Mouse (Mus musculus) heart, embryonic 16.5 days (tissue): ENCODE results near the gene Tifa. TPM values are rescaled to one million over a fixed set of nuclear protein-coding genes. Genes with fewer than 3 reads are reported as not detected.
"Not testable (repeated sequence)": the region's sequence is repeated elsewhere in the genome, so short reads cannot be mapped to it uniquely, and the experiment has no call there.

Experiments
- ATAC-seq: fragments of 200-750 bp; cut with Nextera tagmentation; replicated peaks from 2 replicates; pipeline ENCODE4 v1.8.0; 2017; ENCODE audit warnings: moderate number of reproducible peaks; ENCODE audit not compliant: insufficient read depth, low FRiP score; ENCODE audit errors: extremely low read depth
- H3K27ac ChIP-seq: fragments of 300-500 bp; sonication (generic); 2 replicates; pipeline ENCODE4 v1.5.1; 2014; ENCODE audit warnings: mild to moderate bottlenecking, low read length, control low read depth, moderate library complexity
- H3K27me3 ChIP-seq: fragments of 300-500 bp; sonication (generic); 2 replicates; pipeline ENCODE4 v1.6.1; 2014; ENCODE audit warnings: low read length, mixed read lengths; ENCODE audit not compliant: control insufficient read depth, insufficient read depth
- H3K36me3 ChIP-seq: fragments of 300-500 bp; sonication (generic); 2 replicates; pipeline ENCODE4 v1.6.1; 2014; ENCODE audit not compliant: control insufficient read depth, insufficient read depth
- H3K4me1 ChIP-seq: fragments of 300-500 bp; sonication (generic); 2 replicates; pipeline ENCODE4 v1.6.1; 2014; ENCODE audit warnings: low read length, mixed read lengths; ENCODE audit not compliant: control insufficient read depth, insufficient read depth
- H3K4me2 ChIP-seq: fragments of 300-500 bp; sonication (generic); 2 replicates; pipeline ENCODE4 v1.6.1; 2014; ENCODE audit warnings: low read depth, mild to moderate bottlenecking, control low read depth, low read length
- H3K4me3 ChIP-seq: fragments of 300-500 bp; sonication (generic); 2 replicates; pipeline ENCODE4 v1.5.1; 2014; ENCODE audit warnings: mild to moderate bottlenecking, control low read depth, low read length
- H3K9ac ChIP-seq: fragments of 300-500 bp; sonication (generic); 2 replicates; pipeline ENCODE4 v1.6.1; 2014; ENCODE audit warnings: low read length, control low read depth
- H3K9me3 ChIP-seq: fragments of 300-500 bp; sonication (generic); replicated peaks from 2 replicates; pipeline ENCODE4 v1.6.1; 2016; ENCODE audit warnings: low read length; ENCODE audit not compliant: control insufficient read depth
- WGBS: fragments of 180-500 bp; shearing (Covaris S2); extraction: QIAGEN DNeasy Blood & Tissue Kit; methylation state at CpG from one replicate; pipeline ENCODE4 v1.1.7; 2014; 5-methylcytosine and 5-hydroxymethylcytosine counted together
- polyA plus RNA-seq: library from polyadenylated mRNA; unstranded; fragments of >200 nt; fragmentation: Nextera tagmentation; extraction: Ambion mirVana; gene quantifications from 2 replicates; pipeline ENCODE4 v1.2.1, GENCODE M21; 2015

Gene Tifa
- polyA plus RNA-seq, 1 experiment from 2014 or later, result 4.0 TPM

DNA sequence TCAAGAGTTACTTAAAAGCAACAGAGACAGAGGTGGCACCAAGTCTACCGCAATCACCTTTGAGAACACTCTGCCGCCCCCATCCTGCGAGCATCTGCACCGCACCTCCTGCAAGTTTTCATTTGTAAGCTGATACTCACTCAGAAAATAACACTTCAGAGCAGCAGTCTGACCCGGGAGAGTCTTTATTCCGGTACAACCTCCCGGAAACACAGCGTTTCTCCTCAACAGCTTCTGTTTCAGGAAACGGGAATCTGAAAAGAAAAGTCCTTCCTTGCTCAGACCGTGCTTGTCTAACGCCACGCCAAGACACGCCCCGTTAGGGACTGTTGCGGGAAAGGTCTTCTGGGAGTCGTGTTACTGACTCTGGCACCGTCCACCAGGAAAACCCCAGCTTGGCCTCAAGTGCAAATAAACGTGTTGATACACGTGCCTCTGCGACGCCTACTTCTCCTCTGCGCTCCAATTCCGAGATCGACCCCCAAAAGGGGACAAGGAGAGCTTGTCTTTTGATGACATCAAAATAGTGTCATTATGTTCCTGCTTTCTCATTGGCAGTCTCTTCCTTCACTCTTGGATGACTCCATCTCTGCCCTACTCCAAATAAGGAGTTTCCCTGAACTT lies 9.5 kb upstream of the Tifa start, which contains the start of gene Alpk1:
Gene Alpk1 (minus strand): TSS at position 507 of the 624 bp plus-strand sequence.
- Histone ChIP-seq H3K27ac (peak within 1 kb of the TSS; percentile 49), H3K4me3 (peak within 1 kb of the TSS; percentile 57), H3K27me3 (no peaks in the 10 kb centered on the region), H3K9ac (peak within 1 kb of the TSS; percentile 68), H3K36me3 (no peaks in the 10 kb centered on the region), H3K9me3 (no peaks in the 10 kb centered on the region), H3K4me1 (no peaks in the 10 kb centered on the region; the same call in 1 of the 2 replicates), H3K4me2 (peak within 1 kb of the TSS; percentile 70)
- WGBS, result 2% methylated on average over 24 of the region's 24 CpGs
- peak; percentile 83 for ATAC-seq

DNA sequence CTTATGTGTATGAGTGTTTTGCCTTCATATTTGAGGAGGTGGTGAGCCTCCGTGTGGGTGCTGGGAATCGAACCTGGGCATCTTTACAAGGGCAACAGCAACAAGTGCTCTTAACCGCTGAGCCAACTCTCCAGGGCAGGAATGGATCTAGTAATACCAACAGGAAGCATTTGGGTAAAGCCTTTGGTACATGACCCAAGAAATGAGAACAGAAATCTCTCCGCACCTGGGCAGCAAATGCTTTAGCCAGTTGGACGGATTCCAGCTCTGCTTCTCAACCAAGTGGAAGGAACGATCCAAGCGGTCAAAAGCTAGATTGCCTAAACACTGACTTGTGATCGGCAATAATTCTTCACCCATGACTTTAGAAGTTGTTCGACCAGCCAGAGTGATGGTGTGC lies 8.7 kb upstream of the Tifa start:
- no peaks in the 10 kb centered on the region; the same call in 1 of the 2 replicates for H3K4me1 ChIP-seq
- no peaks in the 10 kb centered on the region for H3K36me3 ChIP-seq
- no peak overlapping the region for H3K27ac ChIP-seq
- no peak overlapping the region for H3K4me2 ChIP-seq
- H3K27me3 ChIP-seq, result no peaks in the 10 kb centered on the region
- ATAC-seq, result no peak
- no peak overlapping the region for H3K4me3 ChIP-seq
- H3K9ac ChIP-seq, result no peak overlapping the region
- WGBS, result 93% methylated on average over 9 of the region's 9 CpGs
- no peaks in the 10 kb centered on the region for H3K9me3 ChIP-seq

DNA sequence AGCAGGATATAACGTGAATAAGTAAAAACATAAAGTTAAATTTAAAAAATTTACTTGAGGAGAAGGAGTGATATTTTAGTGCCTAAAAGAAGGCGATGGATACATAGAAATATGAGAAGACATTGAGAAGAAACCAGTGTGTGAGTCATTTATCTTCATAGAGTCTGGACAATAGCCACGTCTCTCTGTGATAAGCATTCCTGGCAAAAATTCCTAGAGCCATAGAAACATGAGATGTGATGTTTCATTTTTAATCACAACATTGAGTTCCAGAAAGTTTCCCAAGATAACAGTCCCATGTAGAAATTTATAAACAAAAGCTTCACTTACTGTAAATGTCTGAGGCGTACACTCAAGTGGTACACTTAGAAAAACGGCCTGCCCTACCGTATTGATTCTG lies 6.7 kb upstream of the Tifa start:
- ATAC-seq, result no peak
- Histone ChIP-seq H3K27me3 (no peaks in the 10 kb centered on the region), H3K4me1 (no peaks in the 10 kb centered on the region; the same call in 1 of the 2 replicates), H3K4me2 (no peak overlapping the region), H3K4me3 (no peak overlapping the region), H3K9me3 (no peaks in the 10 kb centered on the region), H3K36me3 (no peaks in the 10 kb centered on the region), H3K27ac (no peak overlapping the region), H3K9ac (no peak overlapping the region)
- 63% methylated on average over 6 of the region's 6 CpGs for WGBS

DNA sequence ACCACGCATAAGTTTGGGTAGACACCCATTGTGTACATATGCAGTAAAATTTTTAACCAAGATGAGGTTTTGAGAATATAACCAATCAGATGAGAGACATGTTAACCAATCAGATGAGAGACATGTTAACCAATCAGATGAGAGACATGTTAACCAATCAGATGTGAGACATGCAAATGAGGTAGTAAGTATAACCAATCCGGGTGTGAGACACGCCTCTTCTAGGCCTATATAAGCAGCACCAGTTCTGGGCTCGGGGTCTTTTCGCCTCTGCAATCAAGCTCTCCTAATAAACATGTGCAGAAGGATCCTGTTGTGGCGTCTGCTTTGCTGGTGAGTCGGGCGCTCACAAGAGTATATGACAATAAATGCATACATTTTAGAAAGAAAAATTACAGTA lies 5.9 kb upstream of the Tifa start:
- WGBS, result 93% methylated on average over 8 of the region's 8 CpGs
- H3K9ac ChIP-seq, H3K36me3 ChIP-seq, H3K27me3 ChIP-seq, H3K4me1 ChIP-seq, ATAC-seq, H3K4me3 ChIP-seq, H3K27ac ChIP-seq, H3K9me3 ChIP-seq, H3K4me2 ChIP-seq: not testable (repeated sequence)

DNA sequence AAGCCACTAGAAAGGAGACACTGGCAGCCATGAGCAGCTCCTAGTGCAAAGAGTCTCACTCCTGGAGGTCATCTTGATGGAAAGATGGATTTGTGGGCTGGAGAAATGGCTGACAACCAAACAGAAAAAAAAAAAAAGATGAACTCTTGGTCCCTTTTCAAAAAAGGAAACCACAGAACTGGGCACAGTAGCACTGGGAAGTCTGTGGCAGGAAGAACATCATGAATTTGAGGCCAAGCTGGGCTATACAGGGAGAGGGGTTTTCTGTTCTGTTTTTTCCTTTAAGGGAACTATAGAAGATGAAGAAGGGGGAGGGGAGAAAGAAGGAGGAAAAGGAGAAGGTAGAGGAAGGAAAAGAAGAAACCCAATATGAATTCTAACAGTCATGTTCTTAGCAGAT lies 2.6 kb upstream of the Tifa start:
- Histone ChIP-seq H3K4me1 (peaks cover 3% of the 10 kb centered on the region), H3K36me3 (no peaks in the 10 kb centered on the region), H3K27me3 (peaks cover 6% of the 10 kb centered on the region; the same call in 1 of the 2 replicates), H3K4me2 (no peak overlapping the region), H3K27ac (no peak overlapping the region), H3K4me3 (no peak overlapping the region), H3K9me3 (no peaks in the 10 kb centered on the region), H3K9ac (no peak overlapping the region)
- no peak for ATAC-seq

DNA sequence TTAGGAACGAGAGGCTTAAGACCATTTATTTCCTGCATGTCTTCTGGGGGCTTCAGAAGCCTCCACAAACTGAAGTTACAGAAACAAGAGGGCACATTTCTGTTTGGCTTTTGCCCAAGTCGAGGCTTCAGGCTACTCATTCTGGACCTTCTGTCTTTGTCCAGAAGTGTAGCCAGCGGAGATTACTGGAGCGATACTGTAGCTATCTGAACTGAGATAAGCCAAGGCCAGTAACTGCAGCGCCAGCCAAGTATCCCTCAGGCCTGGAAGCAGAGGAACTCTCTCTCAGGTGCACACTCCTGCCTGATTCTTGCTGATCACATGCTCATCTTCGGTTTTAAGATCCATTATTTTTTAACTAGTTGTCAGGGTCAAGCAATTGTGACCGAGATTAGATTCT lies 1.6 kb upstream of the Tifa start:
- 46% methylated on average over 7 of the region's 7 CpGs for WGBS
- H3K27ac ChIP-seq, result no peak overlapping the region
- no peak overlapping the region for H3K4me2 ChIP-seq
- no peaks in the 10 kb centered on the region for H3K9me3 ChIP-seq
- peaks cover 3% of the 10 kb centered on the region for H3K4me1 ChIP-seq
- H3K36me3 ChIP-seq, result no peaks in the 10 kb centered on the region
- peaks cover 6% of the 10 kb centered on the region; the same call in 1 of the 2 replicates for H3K27me3 ChIP-seq
- ATAC-seq, result no peak
- H3K9ac ChIP-seq, result no peak overlapping the region
- no peak overlapping the region for H3K4me3 ChIP-seq

DNA sequence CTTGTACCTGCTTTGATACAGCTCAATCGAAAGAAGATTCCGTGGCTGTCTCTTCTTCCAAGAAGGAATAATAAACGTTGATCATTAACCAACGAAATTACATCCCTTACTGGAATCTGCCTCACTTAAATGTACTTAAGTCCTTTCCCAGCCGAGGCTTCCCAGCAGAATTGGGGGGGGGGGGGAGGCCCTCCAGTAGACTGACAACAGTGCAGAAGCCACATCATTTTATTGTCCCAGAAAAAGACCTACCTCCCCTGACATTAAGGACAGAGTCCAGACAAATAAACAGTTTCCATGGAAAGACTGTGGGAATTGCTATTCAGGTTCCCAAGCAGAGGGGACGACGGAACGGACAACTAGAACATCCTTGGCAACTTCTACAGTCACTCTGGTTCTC lies 686 bp upstream of the Tifa start:
- WGBS, result 26% methylated on average over 8 of the region's 8 CpGs
- Histone ChIP-seq H3K4me3 (peak overlapping the region; percentile 73), H3K36me3 (no peaks in the 10 kb centered on the region), H3K27ac (no peak overlapping the region), H3K4me2 (peak overlapping the region; percentile 100; the same call in 1 of the 2 replicates), H3K9me3 (no peaks in the 10 kb centered on the region), H3K27me3 (peaks cover 6% of the 10 kb centered on the region; the same call in 1 of the 2 replicates), H3K4me1 (peaks cover 3% of the 10 kb centered on the region), H3K9ac (no peak overlapping the region)
- no peak for ATAC-seq

DNA sequence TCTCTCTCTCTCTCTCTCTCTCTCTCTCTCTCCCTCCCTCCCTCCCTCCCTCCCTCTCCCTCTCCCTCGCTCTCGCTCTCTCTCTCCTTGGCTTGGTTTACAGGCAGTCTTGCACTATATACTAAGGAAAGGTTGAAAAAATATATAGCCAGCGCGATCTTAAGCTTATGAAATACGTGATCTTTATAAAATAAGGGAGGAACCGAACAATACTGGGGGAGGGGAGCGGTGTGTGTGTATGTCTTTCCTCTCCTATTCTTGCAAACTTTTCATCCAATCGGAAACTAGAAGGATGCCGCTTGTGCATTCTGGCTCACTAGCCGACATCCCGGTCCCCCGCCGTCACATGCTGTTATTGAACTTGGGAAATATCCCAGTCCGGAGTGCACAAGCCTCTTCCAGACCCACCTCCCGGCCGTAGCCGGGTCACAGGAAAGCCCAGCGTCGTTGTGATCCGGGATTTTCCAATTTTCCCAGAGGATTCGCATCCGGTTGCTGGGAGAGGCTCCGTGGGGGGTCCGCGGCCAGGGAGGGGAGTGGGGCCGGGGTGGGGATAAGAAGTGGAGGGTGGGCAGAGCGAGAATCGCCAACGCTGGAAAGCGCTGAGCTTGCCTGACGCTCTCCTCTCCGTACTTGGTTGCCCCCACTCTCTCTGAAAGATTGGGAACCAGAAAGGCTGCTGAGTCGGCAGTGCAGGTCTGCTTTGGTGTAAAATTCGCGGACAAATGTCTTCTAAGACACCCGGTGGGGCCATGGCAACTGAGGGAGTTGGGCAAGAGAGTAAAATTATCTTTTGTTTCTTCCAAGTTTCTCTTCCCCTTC lies 840 bp downstream of the Tifa start:
- H3K36me3 ChIP-seq, result no peaks in the 10 kb centered on the region
- under 1% methylated on average over 36 of the region's 36 CpGs for WGBS
- H3K4me3 ChIP-seq, result peak overlapping the region; percentile 73
- peak overlapping the region; percentile 100 for H3K4me2 ChIP-seq
- peak; percentile 72 for ATAC-seq
- H3K9me3 ChIP-seq, result no peaks in the 10 kb centered on the region
- peaks cover 6% of the 10 kb centered on the region; the same call in 1 of the 2 replicates for H3K27me3 ChIP-seq
- peak overlapping the region; percentile 52; the same call in 1 of the 2 replicates for H3K27ac ChIP-seq
- peak overlapping the region; percentile 75 for H3K9ac ChIP-seq
- H3K4me1 ChIP-seq, result peaks cover 3% of the 10 kb centered on the region

DNA sequence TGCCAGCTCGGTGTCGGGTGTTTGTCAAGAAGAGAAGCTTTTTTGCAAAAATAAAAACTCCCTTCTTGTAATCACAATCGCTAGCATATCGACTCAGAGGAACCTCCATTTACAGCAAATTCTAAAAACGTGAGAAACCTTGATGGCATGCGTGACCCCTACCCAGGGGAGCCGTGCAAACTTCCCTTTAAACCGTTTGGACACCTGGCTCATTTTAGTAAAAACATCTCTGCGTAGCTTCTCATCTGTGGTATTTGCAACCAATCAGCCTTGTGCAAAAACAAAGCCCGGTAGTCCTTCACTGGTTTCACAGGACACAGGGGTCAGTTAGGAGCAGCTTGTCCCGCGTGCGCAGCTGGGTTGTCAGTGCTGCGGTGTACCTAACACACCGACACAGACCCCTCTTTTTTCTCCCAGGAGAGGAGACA lies 1.5 kb downstream of the Tifa start:
- 0 out of 2 replicates have a peak overlapping the region, but pooled peaks have one; percentile 52 for H3K27ac ChIP-seq
- ATAC-seq, result no peak
- H3K4me1 ChIP-seq, result peaks cover 3% of the 10 kb centered on the region

More for the DNA sequence above, 1.5 kb downstream of the Tifa start:
- Histone ChIP-seq H3K4me3 (peak overlapping the region; percentile 73), H3K9ac (peak overlapping the region; percentile 75), H3K27me3 (peaks cover 6% of the 10 kb centered on the region; the same call in 1 of the 2 replicates), H3K4me2 (peak overlapping the region; percentile 100), H3K36me3 (no peaks in the 10 kb centered on the region), H3K9me3 (peaks cover 3% of the 10 kb centered on the region; the same call in 1 of the 2 replicates)
- 3% methylated on average over 15 of the region's 15 CpGs for WGBS
